27 mouse cellular contexts compared by ENCODE assay signal in the genomic region with DNA sequence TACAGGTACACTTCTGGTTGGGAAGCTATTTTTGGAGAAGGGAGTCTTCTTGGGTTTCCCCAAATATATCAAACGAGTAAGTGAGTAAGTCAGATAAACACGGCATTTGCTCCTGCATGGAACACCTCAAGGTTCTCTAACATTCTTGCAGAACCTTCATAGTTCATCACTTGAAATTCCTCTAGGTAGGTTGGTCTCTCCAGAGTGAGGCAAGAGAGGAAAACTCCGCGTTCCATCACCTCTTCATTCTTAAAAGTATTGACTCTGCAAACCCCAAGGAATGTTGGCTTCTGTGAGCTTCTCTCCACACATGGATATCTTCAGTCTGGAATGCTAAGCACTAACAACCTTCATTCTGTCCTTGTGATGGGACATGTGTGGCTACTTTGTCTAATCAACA.
A peak's percentile ranks its signal among the peaks of the same experiment; 100 is the strongest.
DNase-seq lines count a peak whose midpoint lies in the region; ATAC-seq and TF ChIP-seq lines count a peak whose summit lies in the region.
"Had no signal": no experiment of that assay in that cellular context is flagged by ENCODE, and none has a peak within 500 bp of the region (broad histone marks: within the 10 kb centered on the region; RNA-seq: fewer than 3 reads in every experiment).

No protein-coding gene starts in this region.

- no peak overlapping the region for H3K4me3 ChIP-seq in heart, embryonic 11.5 days (ENCODE audit: low read depth, low read length)
- H3K4me3 ChIP-seq in heart, embryonic 15.5 days, result no peak overlapping the region
- H3K4me3 ChIP-seq in lung, postnatal 0 days (ENCODE audit: low read depth, low read length), result no peak overlapping the region
- H3K4me3 ChIP-seq in midbrain, embryonic 11.5 days (ENCODE audit: low read depth, low read length), result no peak overlapping the region
- H3K4me3 ChIP-seq in midbrain, embryonic 14.5 days (replicated peaks; ENCODE audit: low read depth, low read length), result no peak overlapping the region
- H3K4me3 ChIP-seq: embryonic facial prominence, embryonic 10.5 days; embryonic facial prominence, embryonic 13.5 days; erythroblast, embryonic 14.5 days; forebrain, embryonic 12.5 days; forebrain, embryonic 15.5 days; heart, adult 2 months had no signal

- no peaks in the 10 kb centered on the region; the same call in 1 of the 2 replicates for H3K4me1 ChIP-seq in heart, embryonic 11.5 days (ENCODE audit: control insufficient read depth, insufficient read depth, low read length)
- peaks cover 7% of the 10 kb centered on the region; the same call in 1 of the 2 replicates for H3K4me1 ChIP-seq in heart, embryonic 15.5 days (replicated peaks)
- 0 out of 2 replicates have a peak, but pooled peaks cover 3% of the 10 kb centered on the region for H3K4me1 ChIP-seq in lung, postnatal 0 days (ENCODE audit: insufficient read depth, low read depth, low read length)
- H3K4me1 ChIP-seq in midbrain, embryonic 11.5 days (ENCODE audit: control insufficient read depth, insufficient read depth, low read length), result peaks cover 6% of the 10 kb centered on the region; the same call in 1 of the 2 replicates
- no peaks in the 10 kb centered on the region for H3K4me1 ChIP-seq in midbrain, embryonic 14.5 days (ENCODE audit: control insufficient read depth, insufficient read depth, low read length)

- H3K27ac ChIP-seq in heart, embryonic 11.5 days (ENCODE audit: low read depth, low read length), result no peak overlapping the region
- no peak overlapping the region for H3K27ac ChIP-seq in heart, embryonic 15.5 days
- peak overlapping the region; percentile 14; the same call in 1 of the 2 replicates for H3K27ac ChIP-seq in lung, postnatal 0 days (ENCODE audit: low read length)
- no peak overlapping the region for H3K27ac ChIP-seq in midbrain, embryonic 11.5 days (ENCODE audit: low read depth, low read length)
- no peak overlapping the region for H3K27ac ChIP-seq in midbrain, embryonic 14.5 days (replicated peaks; ENCODE audit: low read depth, low read length)
- H3K27ac ChIP-seq: embryonic facial prominence, embryonic 10.5 days; embryonic facial prominence, embryonic 13.5 days; forebrain, embryonic 12.5 days; forebrain, embryonic 15.5 days; heart, adult 2 months; hindbrain, embryonic 14.5 days; hindbrain, postnatal 0 days had no signal

- no peaks in the 10 kb centered on the region for H3K27me3 ChIP-seq in heart, embryonic 11.5 days (ENCODE audit: control insufficient read depth, insufficient read depth, low read length)
- H3K27me3 ChIP-seq in heart, embryonic 15.5 days, result no peaks in the 10 kb centered on the region
- H3K27me3 ChIP-seq in lung, postnatal 0 days (replicated peaks; ENCODE audit: insufficient read depth, low read length), result no peaks in the 10 kb centered on the region
- H3K27me3 ChIP-seq in midbrain, embryonic 11.5 days (ENCODE audit: control insufficient read depth, insufficient read depth, low read length), result no peaks in the 10 kb centered on the region
- no peaks in the 10 kb centered on the region for H3K27me3 ChIP-seq in midbrain, embryonic 14.5 days (ENCODE audit: control insufficient read depth, insufficient read depth, low read length)
- H3K27me3 ChIP-seq: embryonic facial prominence, embryonic 13.5 days; forebrain, embryonic 12.5 days; forebrain, embryonic 15.5 days had no signal

- H3K9me3 ChIP-seq in heart, embryonic 11.5 days (replicated peaks; ENCODE audit: control insufficient read depth, low read length), result no peaks in the 10 kb centered on the region
- no peaks in the 10 kb centered on the region for H3K9me3 ChIP-seq in heart, embryonic 15.5 days (replicated peaks)
- no peaks in the 10 kb centered on the region for H3K9me3 ChIP-seq in lung, postnatal 0 days (ENCODE audit: low read length)
- no peaks in the 10 kb centered on the region for H3K9me3 ChIP-seq in midbrain, embryonic 11.5 days (ENCODE audit: control insufficient read depth, low read length)
- H3K9me3 ChIP-seq in midbrain, embryonic 14.5 days (ENCODE audit: control insufficient read depth, low read length), result no peaks in the 10 kb centered on the region
- H3K9me3 ChIP-seq: embryonic facial prominence, embryonic 10.5 days; embryonic facial prominence, embryonic 13.5 days; forebrain, embryonic 12.5 days; forebrain, embryonic 15.5 days had no signal

- no peak overlapping the region for H3K4me2 ChIP-seq in heart, embryonic 11.5 days
- peak overlapping the region; percentile 38 for H3K4me2 ChIP-seq in heart, embryonic 15.5 days
- no peak overlapping the region for H3K4me2 ChIP-seq in lung, postnatal 0 days (replicated peaks; ENCODE audit: low read depth, low read length)
- no peak overlapping the region for H3K4me2 ChIP-seq in midbrain, embryonic 11.5 days
- no peak overlapping the region for H3K4me2 ChIP-seq in midbrain, embryonic 14.5 days (ENCODE audit: low read length)
- H3K4me2 ChIP-seq: embryonic facial prominence, embryonic 13.5 days; forebrain, embryonic 12.5 days; forebrain, embryonic 15.5 days; hindbrain, embryonic 14.5 days had no signal

- ATAC-seq in heart, embryonic 11.5 days (replicated peaks; ENCODE audit: insufficient number of reproducible peaks, low FRiP score, low TSS enrichment), result no peak
- ATAC-seq in heart, embryonic 15.5 days (replicated peaks; ENCODE audit: insufficient number of reproducible peaks, insufficient read depth, low FRiP score, low read depth), result no peak
- ATAC-seq in lung, postnatal 0 days, result peak; percentile 88
- ATAC-seq in midbrain, embryonic 11.5 days (ENCODE audit: low FRiP score), result no peak
- no peak for ATAC-seq in midbrain, embryonic 14.5 days (ENCODE audit: low FRiP score, low TSS enrichment)
- ATAC-seq: activated CD4-positive, CD25-positive, alpha-beta regulatory T cell, adult 4 months; forebrain, embryonic 15.5 days; hindbrain, postnatal 0 days; inflammation-experienced regulatory T-cells, adult 6 months had no signal

- no peak overlapping the region for H3K9ac ChIP-seq in heart, embryonic 11.5 days (ENCODE audit: low read depth, low read length)
- H3K9ac ChIP-seq in heart, embryonic 15.5 days, result no peak overlapping the region
- no peak overlapping the region for H3K9ac ChIP-seq in lung, postnatal 0 days (replicated peaks; ENCODE audit: low read depth)
- H3K9ac ChIP-seq in midbrain, embryonic 11.5 days (ENCODE audit: low read length), result no peak overlapping the region
- H3K9ac ChIP-seq in midbrain, embryonic 14.5 days (replicated peaks; ENCODE audit: low read length), result no peak overlapping the region
- H3K9ac ChIP-seq: embryonic facial prominence, embryonic 13.5 days; forebrain, embryonic 12.5 days; forebrain, embryonic 15.5 days; hindbrain, embryonic 14.5 days had no signal

- TF ChIP-seq EP300 in lung, postnatal 0 days (IDR thresholded peaks at IDR 0.05), result peak; percentile 98

- DNase-seq in heart, adult 11 months, result peak; percentile 40
- no peak for DNase-seq in heart, adult 9 months (ENCODE audit: low spot score in 2 of 2)
- DNase-seq in lung, postnatal 0 days (ENCODE audit: low spot score), result peak; percentile 72
- DNase-seq in lung, postnatal 14 days, result no peak
- peak; percentile 37 for DNase-seq in midbrain, embryonic 11.5 days (ENCODE audit: low spot score, missing footprints)
- DNase-seq in midbrain, embryonic 14.5 days, result no peak
- DNase-seq: adrenal gland, adult 8-10 months; adrenal gland, postnatal 25 days; cerebellum, adult 11-12 months; cerebellum, adult 8-10 months; cerebellum, postnatal 10 days; cerebellum, postnatal 36 days; embryo, embryonic 11 days; gastrocnemius, postnatal 25 days; heart, adult 2 months; heart, postnatal 36 days had no signal

- H3K36me3 ChIP-seq in heart, embryonic 11.5 days (ENCODE audit: control insufficient read depth, insufficient read depth, low read length), result no peaks in the 10 kb centered on the region
- no peaks in the 10 kb centered on the region for H3K36me3 ChIP-seq in heart, embryonic 15.5 days
- H3K36me3 ChIP-seq in lung, postnatal 0 days (ENCODE audit: insufficient read depth, low read length), result no peaks in the 10 kb centered on the region
- no peaks in the 10 kb centered on the region for H3K36me3 ChIP-seq in midbrain, embryonic 11.5 days (ENCODE audit: control insufficient read depth, insufficient read depth, low read length)
- no peaks in the 10 kb centered on the region for H3K36me3 ChIP-seq in midbrain, embryonic 14.5 days (ENCODE audit: control insufficient read depth, insufficient read depth, low read length)
- H3K36me3 ChIP-seq: embryonic facial prominence, embryonic 10.5 days; embryonic facial prominence, embryonic 13.5 days; forebrain, embryonic 12.5 days; forebrain, embryonic 15.5 days had no signal

- no peak for TF ChIP-seq CTCF in lung, postnatal 0 days (IDR thresholded peaks at IDR 0.05)

- WGBS in heart, embryonic 11.5 days (ENCODE audit: insufficient replicate concordance), result 38% methylated on average over 4 of the region's 4 CpGs
- 42% methylated on average over 4 of the region's 4 CpGs for whole genome bisulfite sequencing in heart, embryonic 15.5 days
- WGBS in lung, postnatal 0 days, result 59% methylated on average over 4 of the region's 4 CpGs
- WGBS in midbrain, embryonic 11.5 days, result 96% methylated on average over 4 of the region's 4 CpGs
- WGBS in midbrain, embryonic 14.5 days, result 96% methylated on average over 4 of the region's 4 CpGs

Comparison
In these comparisons a context has a peak if more than half of its experiments do, and no peak if none do; other contexts are left out.
1. DNase-seq: peak in heart, adult 11 months (single experiment), lung, postnatal 0 days (single experiment) and midbrain, embryonic 11.5 days (single experiment); none in heart, adult 9 months (0 of 2), lung, postnatal 14 days (single experiment) and midbrain, embryonic 14.5 days (single experiment).